Mouse (Mus musculus) liver, embryonic 14 days (tissue): Measurements from ENCODE around the gene Cnot10. TPM values are rescaled to one million over a fixed set of nuclear protein-coding genes. Genes with fewer than 3 reads are reported as not detected.

ENCODE experiments used
- polyA plus RNA-seq: library from polyadenylated mRNA; depleted of rRNA; stranded (reverse); fragments of >200 nt; gene quantifications from 2 replicates; pipeline ENCODE4 v1.2.3, GENCODE M21; 2012; rRNA removed

Gene Cnot10
- 21.4 and 23.2 TPM in 2 replicates for polyA plus RNA-seq

DNA sequence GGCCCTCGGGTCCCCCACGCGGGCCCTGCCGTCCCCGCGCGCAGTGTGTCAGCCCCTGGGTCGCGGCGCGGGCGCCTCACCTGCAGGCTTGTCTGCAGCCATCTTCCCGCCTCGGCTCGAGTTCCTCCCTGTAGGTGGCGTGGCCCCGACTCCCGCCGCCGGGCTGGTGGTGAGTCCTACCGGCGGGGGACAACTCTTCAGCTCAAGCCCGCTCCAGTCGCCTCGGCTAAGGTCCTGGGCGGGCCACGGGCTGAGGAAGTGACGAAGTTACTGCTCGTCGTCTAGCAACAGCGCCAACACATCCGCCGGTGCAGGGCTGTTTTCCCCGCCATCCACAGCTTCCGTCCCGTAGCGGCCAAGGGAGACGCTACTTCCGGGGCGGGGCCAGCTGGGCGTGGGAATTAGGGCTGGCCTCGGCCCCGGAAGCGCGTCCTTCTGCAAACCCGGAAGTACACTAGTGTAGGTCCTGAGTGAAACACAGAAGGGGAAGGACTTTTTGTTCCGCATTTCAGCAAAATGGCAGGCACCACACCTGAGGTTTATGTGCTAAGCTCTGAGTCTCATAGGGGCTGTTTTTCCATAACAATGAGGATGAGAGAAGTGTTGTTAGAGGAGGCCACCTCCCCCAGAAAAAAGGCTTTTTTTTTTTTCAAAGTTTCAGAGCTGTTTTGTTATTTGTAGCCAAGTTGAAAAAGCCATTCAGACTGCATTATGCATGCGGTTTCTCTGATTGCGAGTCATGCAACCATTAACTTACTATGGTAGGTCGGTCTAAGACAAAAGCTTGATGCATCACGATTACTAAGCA, at the start of gene Cnot10:
Gene Cnot10 (minus strand): TSS at position 346 of the 808 bp plus-strand sequence.

DNA sequence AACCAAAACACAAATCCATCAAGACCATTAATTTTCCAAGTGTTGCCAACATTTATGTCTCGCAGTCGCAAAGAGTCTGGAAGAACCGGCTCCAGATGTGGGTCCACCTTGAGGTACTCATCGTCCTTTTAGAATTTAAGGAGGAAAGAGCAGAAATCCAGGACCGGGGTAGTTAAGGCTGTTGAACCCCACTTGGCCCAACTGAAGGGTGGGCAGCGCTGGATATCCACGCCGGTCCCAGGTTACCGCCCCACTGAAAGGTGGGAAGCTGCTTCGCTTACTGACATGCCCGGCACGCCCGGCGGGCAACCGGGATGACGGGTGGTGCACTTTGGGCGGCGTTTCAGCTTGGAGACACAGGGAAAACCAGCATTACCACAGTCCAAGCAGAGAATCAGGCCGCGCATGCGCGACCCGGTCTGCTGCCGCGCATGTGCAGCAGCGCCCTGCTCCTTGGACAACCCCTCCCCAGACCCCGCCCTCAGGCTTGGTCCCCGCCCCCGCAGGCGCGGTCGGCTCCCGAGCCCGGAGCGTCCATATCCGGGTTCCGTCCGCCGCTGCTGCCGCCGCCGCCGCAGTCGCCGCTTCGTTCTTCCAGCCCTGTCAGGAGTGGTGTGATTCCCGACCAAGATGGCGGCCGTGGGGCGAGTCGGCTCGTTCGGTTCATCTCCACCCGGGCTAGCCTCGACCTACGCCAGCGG, 48.4 kb upstream of the Cnot10 start, which contains the start of gene Dync1li1:
Gene Dync1li1 (plus strand): TSS at position 539 of the 701 bp plus-strand sequence.

DNA sequence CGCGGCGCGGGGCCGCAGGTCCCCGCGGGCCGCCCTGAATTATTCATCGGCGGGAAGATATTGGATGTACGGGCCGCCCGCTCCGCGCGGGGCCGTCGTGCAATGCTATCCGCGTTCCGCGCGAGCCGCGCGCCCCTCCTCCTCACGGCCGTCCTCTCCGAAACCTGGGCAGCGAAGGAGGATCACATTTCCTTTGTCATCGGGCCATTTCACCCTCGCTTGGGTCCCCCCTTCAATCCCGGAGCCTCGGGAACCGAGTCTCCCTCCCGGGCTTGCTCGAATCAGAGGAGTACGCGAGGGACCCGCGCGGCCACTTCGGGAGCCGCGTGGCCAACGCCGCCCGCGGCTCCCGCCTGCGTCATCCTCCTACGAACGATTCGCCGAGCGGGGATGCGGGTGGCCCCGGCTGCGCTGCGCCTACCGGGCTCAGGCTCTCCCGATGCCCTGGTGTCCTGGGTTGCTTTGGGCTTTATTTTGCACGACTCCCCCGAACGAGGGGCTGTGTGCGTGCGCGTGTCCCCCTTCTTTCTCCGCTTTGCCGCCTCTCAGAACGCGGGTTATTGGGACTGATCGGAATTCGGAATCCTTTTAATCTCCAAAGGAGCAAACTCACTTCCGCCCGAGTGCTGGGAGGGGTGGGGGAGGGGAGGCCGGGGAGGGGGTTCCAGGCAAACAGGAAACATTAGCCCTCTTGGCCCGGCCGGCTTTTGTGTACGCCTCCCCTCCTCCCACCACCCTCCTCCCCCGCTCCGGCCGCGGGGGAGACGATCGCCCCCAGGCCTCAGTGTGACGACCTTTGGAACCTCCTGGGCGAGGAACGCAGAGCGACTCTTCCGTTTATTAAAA, 76.0 kb downstream of the Cnot10 start, which contains the start of gene Trim71:
Gene Trim71 (minus strand): TSS at position 609 of the 846 bp plus-strand sequence.

Other genes starting within 250 kb of the Cnot10 start
- 13.8 and 17.7 TPM in 2 replicates for gene Crtap, start 249.5 kb downstream of the Cnot10 start, polyA plus RNA-seq
- 8.1 and 10.1 TPM in 2 replicates for gene Glb1, start 239.1 kb downstream of the Cnot10 start, polyA plus RNA-seq
- gene Tmppe, start 239.1 kb downstream of the Cnot10 start, polyA plus RNA-seq: 1.0 and 1.5 TPM in 2 replicates
- 0.01 and 0.03 TPM in 2 replicates for gene Ccr4, start 135.3 kb downstream of the Cnot10 start, polyA plus RNA-seq
- gene C130032M10Rik, start 124.5 kb downstream of the Cnot10 start, polyA plus RNA-seq: not detected in 2 replicates
- 0.80 and 0.84 TPM in 2 replicates for gene Trim71, start 75.8 kb downstream of the Cnot10 start, polyA plus RNA-seq
- gene Dync1li1, start 48.6 kb upstream of the Cnot10 start, polyA plus RNA-seq: 9.8 and 11.8 TPM in 2 replicates
- 10.3 and 12.5 TPM in 2 replicates for gene Cmtm6, start 90.9 kb upstream of the Cnot10 start, polyA plus RNA-seq
- 30.2 and 38.2 TPM in 2 replicates for gene Cmtm7, start 141.7 kb upstream of the Cnot10 start, polyA plus RNA-seq
- 13.7 and 16.8 TPM in 2 replicates for gene Cmtm8, start 204.0 kb upstream of the Cnot10 start, polyA plus RNA-seq